Mouse (Mus musculus): ENCODE measurements around the gene Ugt1a10.

DNA sequence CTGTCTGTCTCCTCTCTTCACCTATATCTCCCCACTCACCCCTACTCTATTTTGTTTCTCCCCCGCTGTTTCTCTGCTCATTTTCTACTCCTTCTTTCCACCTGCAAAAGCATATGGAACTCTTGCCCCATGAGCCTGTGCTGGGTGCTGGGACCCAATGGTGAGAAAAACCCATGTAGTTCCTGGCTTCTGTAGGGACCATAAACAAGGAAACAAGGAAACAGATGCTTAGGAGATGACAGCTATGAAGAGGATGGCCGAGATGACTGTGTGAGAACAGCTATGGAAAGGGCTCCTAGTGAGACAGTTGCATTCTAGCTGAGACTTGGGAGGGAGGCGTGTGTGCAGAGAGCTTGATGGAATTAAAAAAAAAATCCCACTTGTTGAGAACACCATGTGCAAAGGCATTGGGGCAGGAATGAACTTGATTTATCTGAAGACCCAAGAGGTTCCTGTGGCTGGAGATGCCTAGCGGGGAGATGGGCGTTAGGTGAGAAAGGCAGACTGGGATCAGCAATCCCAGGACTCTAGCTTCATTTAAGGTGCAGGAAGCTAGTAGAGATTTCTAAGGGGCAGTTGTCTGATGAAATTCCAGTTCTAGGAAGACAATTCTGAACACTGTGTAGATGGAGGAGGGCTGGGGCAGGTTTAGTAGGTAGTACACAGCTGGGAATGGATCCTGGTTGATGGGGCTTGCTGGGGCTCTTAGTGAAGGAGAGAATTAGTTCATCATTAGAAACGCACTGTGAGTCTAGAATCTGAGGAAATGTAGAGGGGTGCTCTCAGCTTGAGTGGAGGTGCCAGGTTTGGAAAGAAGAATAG is 176.0 kb downstream of the Ugt1a10 start:
- TF ChIP-seq GATA1 (IDR thresholded peaks at IDR 0.05; ENCODE audit: low read length) (no peak), TAL1 (IDR thresholded peaks at IDR 0.05; ENCODE audit: low read length) (no peak)

Measured in erythroblast, embryonic 14.5 days (primary cell).